Comparison of ENCODE assay signal across 13 mouse cellular contexts in the genomic region with DNA sequence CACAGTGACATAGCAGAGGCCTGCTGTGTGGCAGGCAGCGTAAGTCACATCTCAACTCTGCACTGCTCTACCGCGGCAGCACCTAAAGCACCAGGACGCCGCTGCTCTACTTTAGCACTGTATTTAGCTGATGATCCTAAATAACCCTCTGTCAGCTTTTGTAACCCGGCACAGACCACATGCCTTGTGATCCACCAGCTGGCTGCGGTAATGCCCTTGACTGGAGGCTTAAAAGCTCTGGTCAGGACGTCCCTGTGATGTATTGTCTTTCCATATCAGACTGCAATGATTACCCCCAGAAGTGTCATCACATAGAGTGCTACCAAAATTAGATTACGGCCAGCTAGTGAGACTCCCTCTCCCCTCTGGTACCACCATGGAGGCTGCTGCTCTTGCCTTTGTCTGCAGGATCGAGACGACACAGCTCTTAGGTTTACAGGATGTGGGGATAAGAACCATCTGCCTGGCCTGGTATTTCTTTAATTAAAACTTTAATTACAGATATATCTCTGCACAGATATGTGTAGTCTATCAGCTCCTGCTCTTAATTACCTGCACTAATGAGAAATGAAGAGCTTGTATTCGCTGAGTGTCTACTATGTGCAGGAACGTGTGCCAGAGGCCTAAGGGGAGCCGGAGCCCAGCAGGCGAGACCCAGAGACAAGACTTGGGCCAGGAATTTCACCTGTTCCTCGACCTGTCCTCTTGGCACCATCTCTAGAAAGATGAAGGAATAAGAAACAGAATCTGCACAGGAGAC.
A peak's percentile ranks its signal among the peaks of the same experiment; 100 is the strongest.
DNase-seq lines count a peak whose midpoint lies in the region; ATAC-seq and TF ChIP-seq lines count a peak whose summit lies in the region.
"Had no signal": no experiment of that assay in that cellular context is flagged by ENCODE, and none has a peak within 500 bp of the region (broad histone marks: within the 10 kb centered on the region; RNA-seq: fewer than 3 reads in every experiment).

No protein-coding gene starts in this region.

- H3K9me3 ChIP-seq in hindbrain, embryonic 13.5 days, result no peaks in the 10 kb centered on the region
- no peaks in the 10 kb centered on the region for H3K9me3 ChIP-seq in hindbrain, embryonic 12.5 days (replicated peaks)
- no peaks in the 10 kb centered on the region for H3K9me3 ChIP-seq in heart, embryonic 10.5 days
- H3K9me3 ChIP-seq in heart, postnatal 0 days (replicated peaks; ENCODE audit: control insufficient read depth, low read length), result no peaks in the 10 kb centered on the region
- H3K9me3 ChIP-seq: embryonic facial prominence, embryonic 15.5 days; liver, embryonic 13.5 days had no signal

- no peaks in the 10 kb centered on the region for H3K27me3 ChIP-seq in hindbrain, embryonic 13.5 days
- H3K27me3 ChIP-seq in hindbrain, embryonic 12.5 days, result no peaks in the 10 kb centered on the region
- H3K27me3 ChIP-seq in heart, embryonic 10.5 days (ENCODE audit: insufficient read depth, poor library complexity, severe bottlenecking), result no peaks in the 10 kb centered on the region
- H3K27me3 ChIP-seq in heart, postnatal 0 days (ENCODE audit: control insufficient read depth, insufficient read depth, low read length), result no peaks in the 10 kb centered on the region
- H3K27me3 ChIP-seq: embryonic facial prominence, embryonic 15.5 days; liver, embryonic 13.5 days had no signal

- H3K27ac ChIP-seq in hindbrain, embryonic 13.5 days, result peak overlapping the region; percentile 25
- no peak overlapping the region for H3K27ac ChIP-seq in hindbrain, embryonic 12.5 days
- H3K27ac ChIP-seq in heart, embryonic 10.5 days, result peak overlapping the region; percentile 56
- H3K27ac ChIP-seq in heart, postnatal 0 days (ENCODE audit: low read depth), result peak overlapping the region; percentile 51
- H3K27ac ChIP-seq: embryonic facial prominence, embryonic 15.5 days; liver, embryonic 13.5 days had no signal

- H3K36me3 ChIP-seq in hindbrain, embryonic 13.5 days, result peaks cover 14% of the 10 kb centered on the region
- H3K36me3 ChIP-seq in hindbrain, embryonic 12.5 days, result peaks cover 8% of the 10 kb centered on the region; the same call in 1 of the 2 replicates
- H3K36me3 ChIP-seq in heart, embryonic 10.5 days, result peaks cover 8% of the 10 kb centered on the region; the same call in 1 of the 2 replicates
- peaks cover 10% of the 10 kb centered on the region; the same call in 1 of the 2 replicates for H3K36me3 ChIP-seq in heart, postnatal 0 days (replicated peaks; ENCODE audit: control insufficient read depth, insufficient read depth, low read length)

- TF ChIP-seq CTCF in heart, postnatal 0 days (IDR thresholded peaks at IDR 0.05; ENCODE audit: low read depth), result no peak

- no peak for ATAC-seq in hindbrain, embryonic 13.5 days (ENCODE audit: low FRiP score)
- ATAC-seq in hindbrain, embryonic 12.5 days (ENCODE audit: low FRiP score), result no peak
- ATAC-seq in heart, postnatal 0 days (ENCODE audit: insufficient read depth, low read depth), result peak; percentile 65

- peaks cover 11% of the 10 kb centered on the region; the same call in 1 of the 2 replicates for H3K4me1 ChIP-seq in hindbrain, embryonic 13.5 days (replicated peaks)
- no peaks in the 10 kb centered on the region for H3K4me1 ChIP-seq in hindbrain, embryonic 12.5 days
- peaks cover 56% of the 10 kb centered on the region for H3K4me1 ChIP-seq in heart, embryonic 10.5 days
- H3K4me1 ChIP-seq in heart, postnatal 0 days (ENCODE audit: control insufficient read depth, insufficient read depth), result no peaks in the 10 kb centered on the region
- H3K4me1 ChIP-seq: embryonic facial prominence, embryonic 15.5 days; liver, embryonic 13.5 days had no signal

- WGBS in hindbrain, embryonic 13.5 days, result 77% methylated on average over 16 of the region's 16 CpGs
- 90% methylated on average over 16 of the region's 16 CpGs for WGBS in hindbrain, embryonic 12.5 days
- 73% methylated on average over 16 of the region's 16 CpGs for WGBS in heart, embryonic 10.5 days
- 63% methylated on average over 16 of the region's 16 CpGs for WGBS in heart, postnatal 0 days

- no peak for TF ChIP-seq EP300 in heart, postnatal 0 days (IDR thresholded peaks at IDR 0.05; ENCODE audit: low read depth)

- no peak overlapping the region for H3K4me2 ChIP-seq in hindbrain, embryonic 13.5 days
- H3K4me2 ChIP-seq in hindbrain, embryonic 12.5 days (replicated peaks), result no peak overlapping the region
- H3K4me2 ChIP-seq in heart, postnatal 0 days (ENCODE audit: low read depth, low read length), result no peak overlapping the region
- H3K4me2 ChIP-seq: embryonic facial prominence, embryonic 15.5 days; liver, embryonic 13.5 days had no signal

- no peak overlapping the region for H3K4me3 ChIP-seq in hindbrain, embryonic 13.5 days
- H3K4me3 ChIP-seq in hindbrain, embryonic 12.5 days, result no peak overlapping the region
- no peak overlapping the region for H3K4me3 ChIP-seq in heart, embryonic 10.5 days
- no peak overlapping the region for H3K4me3 ChIP-seq in heart, postnatal 0 days (ENCODE audit: low read depth, low read length)
- H3K4me3 ChIP-seq: embryonic facial prominence, embryonic 15.5 days; liver, embryonic 13.5 days had no signal

- DNase-seq in heart, embryonic 10.5 days (ENCODE audit: low spot score), result no peak
- peak; percentile 21 for DNase-seq in heart, postnatal 0 days (ENCODE audit: low spot score)
- peak; percentile 78 for DNase-seq in retina, postnatal 1 day
- DNase-seq in left cerebral cortex, adult 8-10 months (ENCODE audit: low spot score in 2 of 2), result no peak
- no peak for DNase-seq in kidney, adult 9 months
- DNase-seq: cerebellum, adult 8-10 months; kidney, adult 18-20 months; kidney, postnatal 36 days; liver, embryonic 13.5 days; right cerebral cortex, postnatal 4 days had no signal

- H3K9ac ChIP-seq in hindbrain, embryonic 13.5 days, result no peak overlapping the region
- no peak overlapping the region for H3K9ac ChIP-seq in hindbrain, embryonic 12.5 days
- no peak overlapping the region; the same call in 1 of the 2 replicates for H3K9ac ChIP-seq in heart, postnatal 0 days (replicated peaks; ENCODE audit: low read depth, low read length)
- H3K9ac ChIP-seq: embryonic facial prominence, embryonic 15.5 days; liver, embryonic 13.5 days had no signal

Comparison
In these comparisons a context has a peak if more than half of its experiments do, and no peak if none do; other contexts are left out.
1. DNase-seq: peak in heart, postnatal 0 days (single experiment) and retina, postnatal 1 day (single experiment); none in heart, embryonic 10.5 days (single experiment), left cerebral cortex, adult 8-10 months (0 of 2) and kidney, adult 9 months (single experiment).